Mouse (Mus musculus): ENCODE results near the gene Aqp1. TPM values are rescaled to one million over a fixed set of nuclear protein-coding genes. Genes with fewer than 3 reads are reported as not detected.
A peak's percentile ranks its signal among the peaks of the same experiment; 100 is the strongest.

Aqp1 gene
- polyA plus RNA-seq, 1 experiment = 310 TPM

GRCm38 (mm10) chr6:55376511-55376910 is 40.3 kb downstream of the Aqp1 start:
- H3K27ac ChIP-seq (ENCODE audit: insufficient read depth, low read depth, low read length) = no peak overlapping the region
- H3K36me3 ChIP-seq (ENCODE audit: control insufficient read depth, insufficient read depth, low read length) = no peaks in the 10 kb centered on the region
- H3K4me3 ChIP-seq (ENCODE audit: low read depth, low read length) = no peak overlapping the region
- no peaks in the 10 kb centered on the region for H3K4me1 ChIP-seq (ENCODE audit: control insufficient read depth, insufficient read depth, insufficient read length, low read length)
- no peak for TF ChIP-seq POLR2A (IDR thresholded peaks at IDR 0.05; ENCODE audit: low read depth, low read length)
- no peak for TF ChIP-seq CTCF (IDR thresholded peaks at IDR 0.05; ENCODE audit: extremely low read depth, insufficient read length, insufficient replicate concordance, low read depth, low read length)
- no peaks in the 10 kb centered on the region for H3K27me3 ChIP-seq (ENCODE audit: control insufficient read depth, insufficient read depth, low read length)
- WGBS = 55% methylated on average over 5 of the region's 5 CpGs

GRCm38 (mm10) chr6:55377461-55377860 is 41.2 kb downstream of the Aqp1 start:
- 32% methylated on average over 4 of the region's 4 CpGs for WGBS
- Histone ChIP-seq H3K4me3 (ENCODE audit: low read depth, low read length) (no peak overlapping the region), H3K4me1 (ENCODE audit: control insufficient read depth, insufficient read depth, insufficient read length, low read length) (no peaks in the 10 kb centered on the region), H3K27me3 (ENCODE audit: control insufficient read depth, insufficient read depth, low read length) (no peaks in the 10 kb centered on the region), H3K27ac (ENCODE audit: insufficient read depth, low read depth, low read length) (no peak overlapping the region), H3K36me3 (ENCODE audit: control insufficient read depth, insufficient read depth, low read length) (no peaks in the 10 kb centered on the region)
- no peak for TF ChIP-seq CTCF (IDR thresholded peaks at IDR 0.05; ENCODE audit: extremely low read depth, insufficient read length, insufficient replicate concordance, low read depth, low read length)
- TF ChIP-seq POLR2A (IDR thresholded peaks at IDR 0.05; ENCODE audit: low read depth, low read length) = no peak

GRCm38 (mm10) chr6:55379641-55380335 is 43.6 kb downstream of the Aqp1 start:
- no peak for TF ChIP-seq POLR2A (IDR thresholded peaks at IDR 0.05; ENCODE audit: low read depth, low read length)
- peak; percentile 49; the same call in 1 of the 2 replicates for TF ChIP-seq CTCF (IDR thresholded peaks at IDR 0.05; ENCODE audit: extremely low read depth, insufficient read length, insufficient replicate concordance, low read depth, low read length)
- H3K27me3 ChIP-seq (ENCODE audit: control insufficient read depth, insufficient read depth, low read length) = no peaks in the 10 kb centered on the region
- WGBS = 44% methylated on average over 3 of the region's 3 CpGs
- no peaks in the 10 kb centered on the region for H3K36me3 ChIP-seq (ENCODE audit: control insufficient read depth, insufficient read depth, low read length)
- peaks cover 4% of the 10 kb centered on the region; the same call in 1 of the 2 replicates for H3K4me1 ChIP-seq (ENCODE audit: control insufficient read depth, insufficient read depth, insufficient read length, low read length)
- H3K4me3 ChIP-seq (ENCODE audit: low read depth, low read length) = no peak overlapping the region
- no peak overlapping the region for H3K27ac ChIP-seq (ENCODE audit: insufficient read depth, low read depth, low read length)

- no peak for TF ChIP-seq POLR2A (IDR thresholded peaks at IDR 0.05; ENCODE audit: low read depth, low read length)
- TF ChIP-seq CTCF (IDR thresholded peaks at IDR 0.05; ENCODE audit: extremely low read depth, insufficient read length, insufficient replicate concordance, low read depth, low read length) = no peak
- H3K4me3 ChIP-seq (ENCODE audit: low read depth, low read length) = no peak overlapping the region
- peaks cover 4% of the 10 kb centered on the region; the same call in 1 of the 2 replicates for H3K4me1 ChIP-seq (ENCODE audit: control insufficient read depth, insufficient read depth, insufficient read length, low read length)
- H3K36me3 ChIP-seq (ENCODE audit: control insufficient read depth, insufficient read depth, low read length) = no peaks in the 10 kb centered on the region
- WGBS = 77% methylated on average over 4 of the region's 4 CpGs
- no peak overlapping the region for H3K27ac ChIP-seq (ENCODE audit: insufficient read depth, low read depth, low read length)
- H3K27me3 ChIP-seq (ENCODE audit: control insufficient read depth, insufficient read depth, low read length) = no peaks in the 10 kb centered on the region
These were observed 45.7 kb downstream of the Aqp1 start for GRCm38 (mm10) chr6:55381966-55382365.

- TF ChIP-seq POLR2A (IDR thresholded peaks at IDR 0.05; ENCODE audit: low read depth, low read length) (no peak), CTCF (IDR thresholded peaks at IDR 0.05; ENCODE audit: extremely low read depth, insufficient read length, insufficient replicate concordance, low read depth, low read length) (peak; percentile 81; the same call in 1 of the 2 replicates)
- no peaks in the 10 kb centered on the region for H3K36me3 ChIP-seq (ENCODE audit: control insufficient read depth, insufficient read depth, low read length)
- WGBS = 3% methylated on average over 1 of the region's 1 CpGs
These were observed 47.7 kb downstream of the Aqp1 start for GRCm38 (mm10) chr6:55383897-55384296.

GRCm38 (mm10) chr6:55384356-55384951 is 48.2 kb downstream of the Aqp1 start:
- H3K27me3 ChIP-seq (ENCODE audit: control insufficient read depth, insufficient read depth, low read length) = no peaks in the 10 kb centered on the region
- no peak overlapping the region for H3K4me3 ChIP-seq (ENCODE audit: low read depth, low read length)
- TF ChIP-seq POLR2A (IDR thresholded peaks at IDR 0.05; ENCODE audit: low read depth, low read length) = no peak
- TF ChIP-seq CTCF (IDR thresholded peaks at IDR 0.05; ENCODE audit: extremely low read depth, insufficient read length, insufficient replicate concordance, low read depth, low read length) = no peak
- peaks cover 4% of the 10 kb centered on the region; the same call in 1 of the 2 replicates for H3K4me1 ChIP-seq (ENCODE audit: control insufficient read depth, insufficient read depth, insufficient read length, low read length)
- no peak overlapping the region for H3K27ac ChIP-seq (ENCODE audit: insufficient read depth, low read depth, low read length)
- WGBS = 40% methylated on average over 5 of the region's 5 CpGs
- no peaks in the 10 kb centered on the region for H3K36me3 ChIP-seq (ENCODE audit: control insufficient read depth, insufficient read depth, low read length)

More at GRCm38 (mm10) chr6:55383897-55384296, 47.7 kb downstream of the Aqp1 start:
- H3K4me3 ChIP-seq (ENCODE audit: low read depth, low read length) = no peak overlapping the region
- H3K27ac ChIP-seq (ENCODE audit: insufficient read depth, low read depth, low read length) = no peak overlapping the region
- H3K27me3 ChIP-seq (ENCODE audit: control insufficient read depth, insufficient read depth, low read length) = no peaks in the 10 kb centered on the region
- H3K4me1 ChIP-seq (ENCODE audit: control insufficient read depth, insufficient read depth, insufficient read length, low read length) = peaks cover 4% of the 10 kb centered on the region; the same call in 1 of the 2 replicates

- Histone ChIP-seq H3K27ac (ENCODE audit: insufficient read depth, low read depth, low read length) (no peak overlapping the region), H3K36me3 (ENCODE audit: control insufficient read depth, insufficient read depth, low read length) (no peaks in the 10 kb centered on the region), H3K4me3 (ENCODE audit: low read depth, low read length) (no peak overlapping the region), H3K4me1 (ENCODE audit: control insufficient read depth, insufficient read depth, insufficient read length, low read length) (peaks cover 4% of the 10 kb centered on the region; the same call in 1 of the 2 replicates), H3K27me3 (ENCODE audit: control insufficient read depth, insufficient read depth, low read length) (no peaks in the 10 kb centered on the region)
- 73% methylated on average over 12 of the region's 12 CpGs for WGBS
- TF ChIP-seq POLR2A (IDR thresholded peaks at IDR 0.05; ENCODE audit: low read depth, low read length) = no peak
- no peak for TF ChIP-seq CTCF (IDR thresholded peaks at IDR 0.05; ENCODE audit: extremely low read depth, insufficient read length, insufficient replicate concordance, low read depth, low read length)
These were observed 52.4 kb downstream of the Aqp1 start for GRCm38 (mm10) chr6:55388546-55389169.
